Mouse (Mus musculus) embryonic stem cell, embryonic (primary cell): Measurements from ENCODE around the gene Senp2.
"Not testable (repeated sequence)": the region's sequence is repeated elsewhere in the genome, so short reads cannot be mapped to it uniquely, and the experiment has no call there.

Experiments
- CTCF ChIA-PET, 4 experiments: fragments of 300-600 bp in 2 of 4; fragments of 350-600 bp in 2 of 4; sonication (Branson Sonifier 250); formaldehyde crosslinking; loops; one replicate each; lab custom pipeline; 2022; ENCODE audit warnings: inconsistent platforms in 2 of 4; lab: Charles Lee
- POLR2A ChIA-PET, 4 experiments: fragments of 300-600 bp in 2 of 4; fragments of 350-600 bp in 2 of 4; sonication (Branson Sonifier 250); formaldehyde crosslinking; loops; one replicate each; lab custom pipeline; 2022; ENCODE audit warnings: antibody characterized with exemption in 4 of 4, inconsistent platforms in 1 of 4; lab: Charles Lee

Senp2 gene

DNA sequence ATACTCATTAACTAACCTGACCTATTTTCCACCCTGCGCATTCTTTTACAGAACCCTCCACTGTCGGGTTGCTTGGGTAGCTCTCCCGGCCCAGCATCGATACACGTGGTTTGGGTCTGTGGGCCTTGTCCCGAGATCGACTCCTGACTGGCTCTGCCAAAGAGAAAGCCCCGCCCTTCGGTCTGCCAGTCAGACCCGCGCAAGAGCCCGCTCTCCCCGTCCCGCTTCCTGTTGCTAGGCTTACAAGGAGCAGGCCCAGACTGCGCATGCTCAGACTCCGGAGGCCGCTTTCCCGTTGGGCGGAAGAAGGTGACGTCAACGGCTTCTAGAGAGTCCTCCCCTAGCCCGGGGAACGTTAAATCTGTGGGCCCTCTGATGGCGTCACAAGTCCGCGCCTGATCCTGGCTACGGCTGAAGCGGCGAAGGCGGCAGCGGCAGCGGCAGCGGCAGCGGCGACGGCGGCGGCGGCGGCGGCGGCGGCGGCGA, at the start of gene Senp2:
Gene Senp2, plus strand, starts transcription at position 386 of the 486 bp plus-strand sequence.
- POLR2A ChIA-PET: interaction anchor here (0.6 to 23.0 kb wide), 28 partner anchors 9 to 319 kb away, joined by 3 to 498 read pairs (median 5); partner anchors contain the start of genes Liph (in 3 of the 4), Tmem41a (in 1 of the 4) and Tra2b (in 1 of the 4)
- CTCF ChIA-PET: interaction anchor here in 2 of 4 experiments (0.7 to 1.2 kb wide), 3 partner anchors 14 to 472 kb away, joined by 3 read pairs; partner anchors contain the start of gene Liph (in 1 of the 2)

- ChIA-PET POLR2A (interaction anchor here in 3 of 4 experiments (0.6 to 3.9 kb wide), 9 partner anchors 11 to 136 kb away, joined by 4 to 26 read pairs (median 7); partner anchors contain the start of gene Liph (in 1 of the 3)), CTCF (no interaction called here)
These were observed 43.7 kb upstream of the Senp2 start for GRCm38 (mm10) chr16:21965576-21965975.

DNA sequence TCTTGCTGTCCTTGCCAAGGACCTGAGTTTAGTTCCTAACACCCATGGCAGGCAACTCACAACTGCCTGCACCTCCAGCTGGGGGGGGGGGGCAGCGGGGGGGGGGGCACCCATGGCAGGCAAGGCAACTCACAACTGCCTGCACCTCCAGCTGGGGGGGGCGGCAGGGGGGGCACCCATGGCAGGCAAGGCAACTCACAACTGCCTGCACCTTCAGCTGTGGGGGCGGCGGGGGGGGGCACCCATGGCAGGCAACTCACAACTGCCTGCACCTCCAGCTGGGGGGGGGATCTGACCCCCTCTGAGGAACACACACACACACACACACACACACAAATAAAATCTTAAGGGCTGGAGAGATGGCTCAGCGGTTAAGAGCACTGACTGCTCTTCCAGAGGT, 39.4 kb upstream of the Senp2 start:
- CTCF ChIA-PET: interaction anchor here in 1 of 4 experiments (0.6 kb wide), 1 partner anchor 144 kb away, joined by 4 read pairs; no protein-coding TSS in a partner anchor
- POLR2A ChIA-PET: interaction anchor here in 2 of 4 experiments (0.6 to 6.0 kb wide), 4 partner anchors 12 to 32 kb away, joined by 3 to 50 read pairs (median 24); no protein-coding TSS in a partner anchor

GRCm38 (mm10) chr16:21970536-21970935, 38.7 kb upstream of the Senp2 start:
- POLR2A ChIA-PET: interaction anchor here in 2 of 4 experiments (0.6 to 6.0 kb wide), 7 partner anchors 9 to 18 kb away, joined by 3 to 50 read pairs (median 3); no protein-coding TSS in a partner anchor
- CTCF ChIA-PET: interaction anchor here in 1 of 4 experiments (0.6 to 1.6 kb wide), 2 partner anchors 31 to 145 kb away, joined by 4 read pairs; no protein-coding TSS in a partner anchor

- POLR2A ChIA-PET: interaction anchor here in 3 of 4 experiments (0.7 to 6.0 kb wide), 11 partner anchors 10 to 52 kb away, joined by 3 to 50 read pairs (median 3); no protein-coding TSS in a partner anchor
These were observed 37.8 kb upstream of the Senp2 start for GRCm38 (mm10) chr16:21971446-21971845.

DNA sequence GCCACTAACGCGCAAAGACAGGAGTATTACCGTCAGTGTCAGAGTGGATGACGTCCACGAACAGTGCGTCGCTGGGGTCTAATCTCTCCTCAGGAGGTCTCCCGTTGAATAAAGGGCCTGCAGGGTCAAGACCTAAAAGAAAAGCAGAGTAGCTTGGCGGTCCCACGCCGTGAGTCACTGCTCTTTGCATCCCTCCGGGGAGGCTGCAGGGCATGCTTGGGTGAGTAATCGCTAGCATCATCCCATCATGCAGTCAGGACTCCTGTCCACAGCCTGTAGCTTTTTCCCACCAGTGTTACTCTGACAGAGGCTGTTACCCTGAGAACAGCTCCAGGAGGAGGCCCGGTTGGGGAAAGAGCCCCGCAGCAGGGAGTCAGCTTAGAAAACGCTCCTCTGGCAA, 33.1 kb upstream of the Senp2 start:
- POLR2A ChIA-PET: interaction anchor here in 3 of 4 experiments (0.6 to 14.3 kb wide), 14 partner anchors 10 to 471 kb away, joined by 3 to 264 read pairs (median 4); partner anchors contain the start of genes Liph (in 2 of the 3), Map3k13 (in 1 of the 3) and Senp2 (in 1 of the 3)
- CTCF ChIA-PET: interaction anchor here in 2 of 4 experiments (0.6 to 1.8 kb wide), 2 partner anchors 8 to 122 kb away, joined by 3 to 4 read pairs; no protein-coding TSS in a partner anchor

More at GRCm38 (mm10) chr16:21971446-21971845, 37.8 kb upstream of the Senp2 start:
- CTCF ChIA-PET: interaction anchor here in 3 of 4 experiments (0.7 to 1.6 kb wide), 3 partner anchors 12 to 50 kb away, joined by 3 to 4 read pairs (median 3); no protein-coding TSS in a partner anchor

GRCm38 (mm10) chr16:21977347-21977746, 31.9 kb upstream of the Senp2 start:
- ChIA-PET POLR2A (interaction anchor here in 2 of 4 experiments (0.6 to 14.3 kb wide), 9 partner anchors 10 to 36 kb away, joined by 3 to 264 read pairs (median 9); partner anchors contain the start of gene Liph (in 2 of the 2)), CTCF (no interaction called here)

GRCm38 (mm10) chr16:21983146-21983545, 26.1 kb upstream of the Senp2 start:
- ChIA-PET CTCF (interaction anchor here in 2 of 4 experiments (1.6 to 2.5 kb wide), 2 partner anchors 11 to 12 kb away, joined by 4 to 13 read pairs; partner anchors contain the start of gene Liph (in 2 of the 2)), POLR2A (interaction anchor here in 3 of 4 experiments (0.5 to 14.3 kb wide), 126 partner anchors 6 to 1126 kb away, joined by 3 to 498 read pairs (median 5); partner anchors contain the start of genes Liph (in 3 of the 3), Senp2 (in 3 of the 3), Tmem41a (in 2 of the 3) and Ehhadh (in 1 of the 3))

DNA sequence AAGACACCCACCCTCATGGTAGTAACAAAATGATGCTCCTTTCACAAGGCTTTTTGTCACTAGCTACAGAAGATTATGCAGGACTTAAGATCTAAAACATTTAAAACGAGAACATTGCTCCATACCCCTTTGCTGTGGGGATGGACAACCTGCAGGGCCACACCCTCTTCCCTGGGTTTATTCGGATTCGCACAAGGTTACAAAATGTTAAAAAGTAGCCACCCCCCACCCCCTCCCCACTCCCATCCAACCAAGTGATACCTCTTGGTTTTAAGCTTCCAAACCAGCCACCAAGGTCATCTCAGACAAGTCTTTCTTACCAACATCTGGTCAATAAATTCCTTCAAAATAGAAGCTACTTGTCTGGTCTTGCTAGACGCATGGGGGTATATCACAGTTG, 25.7 kb upstream of the Senp2 start:
- ChIA-PET CTCF (interaction anchor here in 3 of 4 experiments (0.7 to 2.5 kb wide), 8 partner anchors 8 to 634 kb away, joined by 3 to 13 read pairs (median 4); partner anchors contain the start of gene Liph (in 2 of the 3)), POLR2A (interaction anchor here in 3 of 4 experiments (0.5 to 14.3 kb wide), 128 partner anchors 6 to 1435 kb away, joined by 3 to 498 read pairs (median 5); partner anchors contain the start of genes Liph (in 3 of the 3), Senp2 (in 3 of the 3), Tmem41a (in 2 of the 3) and Abcf3 (in 1 of the 3))

- ChIA-PET POLR2A (interaction anchor here (0.6 to 14.3 kb wide), 113 partner anchors 9 to 1544 kb away, joined by 3 to 498 read pairs (median 5); partner anchors contain the start of genes Liph (in 3 of the 4), Senp2 (in 2 of the 4), Tmem41a (in 2 of the 4) and Abcf3 (in 1 of the 4)), CTCF (interaction anchor here (0.6 to 2.5 kb wide), 12 partner anchors 8 to 666 kb away, joined by 3 to 13 read pairs (median 4); partner anchors contain the start of gene Liph (in 2 of the 4))
These were observed 25.2 kb upstream of the Senp2 start for GRCm38 (mm10) chr16:21984091-21984490.

DNA sequence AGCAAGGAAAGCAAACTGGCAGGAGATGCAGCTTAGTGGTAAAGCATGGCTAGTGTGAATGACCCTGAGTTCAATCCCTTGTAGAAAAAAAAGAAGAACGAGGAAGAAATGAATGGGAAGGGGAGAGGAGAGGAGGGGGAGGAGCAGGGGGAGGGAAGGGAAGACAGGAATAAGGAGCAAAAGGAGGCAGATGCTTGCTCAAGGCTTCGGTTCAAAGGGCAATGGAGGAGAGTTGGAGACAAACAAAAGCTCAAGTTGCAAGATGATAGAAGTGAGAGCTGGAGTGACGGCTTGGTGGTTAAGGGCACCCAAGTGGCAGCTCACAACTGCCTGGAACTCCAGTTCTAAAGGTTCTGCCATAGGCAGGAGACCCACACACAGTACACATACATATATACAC, 23.1 kb upstream of the Senp2 start:
- POLR2A ChIA-PET: interaction anchor here in 2 of 4 experiments (0.7 to 14.3 kb wide), 16 partner anchors 9 to 422 kb away, joined by 3 to 498 read pairs (median 5); partner anchors contain the start of genes Liph (in 2 of the 2) and Senp2 (in 2 of the 2)
- CTCF ChIA-PET: no interaction called here

DNA sequence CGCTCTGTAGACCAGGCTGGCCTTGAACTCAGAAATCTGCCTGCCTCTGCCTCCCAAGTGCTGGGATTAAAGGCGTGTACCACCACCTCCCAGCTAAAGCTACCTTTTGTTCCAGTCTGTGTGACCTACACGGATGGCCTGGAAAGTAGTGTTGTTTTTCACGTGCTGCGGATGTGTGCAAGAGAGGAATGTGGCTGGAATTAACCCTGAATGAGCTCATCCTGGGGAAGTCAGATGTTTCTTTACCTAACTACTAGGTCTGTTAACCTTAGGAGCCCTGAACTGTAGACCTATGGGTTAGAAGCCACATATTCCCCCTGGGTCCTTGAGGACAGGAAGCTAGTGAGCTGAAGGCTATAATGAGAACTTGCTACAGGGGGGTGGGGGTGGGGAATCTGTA, 21.3 kb upstream of the Senp2 start:
- CTCF ChIA-PET: interaction anchor here in 2 of 4 experiments (0.6 to 1.3 kb wide), 6 partner anchors 19 to 1996 kb away, joined by 3 to 6 read pairs (median 4); no protein-coding TSS in a partner anchor

DNA sequence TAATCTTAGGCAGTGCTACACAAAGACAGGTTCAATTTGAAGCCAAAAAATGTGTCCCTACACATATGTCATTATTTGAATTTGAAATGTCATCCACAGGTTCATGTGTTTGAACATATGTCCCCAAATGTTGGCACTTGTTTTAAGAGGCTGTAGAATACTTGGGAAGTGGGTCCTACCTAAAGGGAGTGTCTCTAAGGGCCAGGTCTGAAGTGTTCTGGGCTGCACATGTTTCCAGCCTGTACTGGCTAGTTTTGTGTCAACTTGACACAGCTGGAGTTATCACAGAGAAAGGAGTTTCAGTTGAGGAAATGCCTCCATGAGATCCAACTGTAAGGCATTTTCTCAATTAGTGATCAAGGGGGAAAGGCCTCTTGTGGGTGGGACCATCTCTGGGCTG, 18.4 kb upstream of the Senp2 start:
- POLR2A ChIA-PET: interaction anchor here in 2 of 4 experiments (1.0 to 13.2 kb wide), 9 partner anchors 8 to 82 kb away, joined by 3 to 498 read pairs (median 5); partner anchors contain the start of genes Senp2 (in 1 of the 2) and Tmem41a (in 1 of the 2)
- CTCF ChIA-PET: not testable (repeated sequence)

More for the DNA sequence above, 21.3 kb upstream of the Senp2 start:
- POLR2A ChIA-PET: interaction anchor here (0.6 to 14.3 kb wide), 56 partner anchors 7 to 774 kb away, joined by 3 to 498 read pairs (median 4); partner anchors contain the start of genes Senp2 (in 3 of the 4), Liph (in 2 of the 4) and Tmem41a (in 1 of the 4)

DNA sequence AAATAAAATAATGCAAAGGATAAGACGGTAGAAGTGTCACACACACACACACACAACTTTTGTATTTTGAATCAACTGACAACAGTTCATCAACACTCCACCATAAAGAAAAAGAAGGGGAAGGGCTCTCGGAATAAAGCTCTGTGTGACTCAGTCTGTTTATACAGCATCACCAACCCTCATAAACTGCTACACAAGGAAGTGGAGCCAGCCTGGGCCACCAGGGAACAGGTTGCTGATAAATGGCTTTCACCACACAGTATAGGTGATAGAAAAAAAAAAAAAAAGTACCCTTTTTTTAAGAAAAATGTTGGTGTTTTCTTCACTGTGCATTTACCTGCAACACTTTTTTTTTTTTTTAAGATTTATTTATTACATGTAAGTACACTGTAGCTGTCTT, 17.5 kb upstream of the Senp2 start:
- ChIA-PET CTCF (interaction anchor here in 2 of 4 experiments (0.6 kb wide), 2 partner anchors 12 to 91 kb away, joined by 3 read pairs; no protein-coding TSS in a partner anchor), POLR2A (interaction anchor here in 2 of 4 experiments (0.6 to 13.2 kb wide), 5 partner anchors 9 to 322 kb away, joined by 4 to 498 read pairs (median 5); partner anchors contain the start of gene Senp2 (in 1 of the 2))

GRCm38 (mm10) chr16:21995304-21995703, 14.0 kb upstream of the Senp2 start, which contains the start of gene Liph:
Gene Liph (minus strand): TSS chr16:21995663.
- CTCF ChIA-PET: interaction anchor here in 3 of 4 experiments (0.6 to 4.0 kb wide), 5 partner anchors 10 to 20 kb away, joined by 3 to 13 read pairs (median 3); partner anchors contain the start of gene Senp2 (in 1 of the 3)
- POLR2A ChIA-PET: interaction anchor here in 3 of 4 experiments (0.5 to 4.6 kb wide), 41 partner anchors 8 to 1113 kb away, joined by 3 to 264 read pairs (median 4); partner anchors contain the start of genes Senp2 (in 3 of the 3) and Tmem41a (in 1 of the 3)

DNA sequence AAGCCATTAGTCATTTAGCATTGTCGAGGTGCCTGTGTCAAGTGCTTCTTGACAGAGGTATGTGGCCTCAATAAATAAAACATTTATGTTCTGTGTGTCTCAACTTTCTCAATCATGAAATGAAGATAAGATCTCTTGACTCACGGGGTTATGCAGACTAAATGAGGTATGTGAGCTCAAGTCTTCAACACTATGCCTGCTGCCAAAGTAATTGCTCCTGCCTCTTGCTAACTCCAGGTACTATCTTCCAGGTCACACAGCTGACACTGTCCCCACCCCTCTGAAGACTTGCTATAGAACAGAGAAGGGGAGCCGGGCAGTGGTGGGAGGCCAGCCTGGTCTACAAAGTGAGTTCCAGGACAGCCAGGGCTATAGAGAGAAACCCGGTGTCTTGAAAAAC, 12.9 kb upstream of the Senp2 start:
- ChIA-PET CTCF (interaction anchor here in 1 of 4 experiments (4.0 kb wide), 1 partner anchor 13 kb away, joined by 13 read pairs; no protein-coding TSS in a partner anchor), POLR2A (interaction anchor here in 3 of 4 experiments (0.5 to 4.6 kb wide), 16 partner anchors 10 to 608 kb away, joined by 3 to 264 read pairs (median 6); partner anchors contain the start of genes Senp2 (in 3 of the 3) and Tmem41a (in 1 of the 3))
